Mouse (Mus musculus) gastrocnemius, postnatal 36 days (tissue): ENCODE results near the gene Vmn2r23. TPM values are rescaled to one million over a fixed set of nuclear protein-coding genes. Genes with fewer than 3 reads are reported as not detected.
"Not testable (repeated sequence)": the region's sequence is repeated elsewhere in the genome, so short reads cannot be mapped to it uniquely, and the experiment has no call there.

Source experiments
- DNase-seq, 2 experiments: peaks; one replicate each; pipeline ENCODE4 v3.0.0; 2022
- intact Hi-C: fragments of 180-260 bp; cut with DNase I; formaldehyde crosslinking; loops from one replicate; pipeline ENCODE4 v1.15.1; 2025
- long read RNA-seq, 2 experiments: library from polyadenylated mRNA; stranded (forward); transcript quantifications; one replicate each; pipeline ENCODE4 v2.0.0; 2021
- total RNA-seq, 2 experiments: library from RNA; stranded (reverse); gene quantifications; 2 replicates each; pipeline ENCODE4 v1.2.3; 2021

The Vmn2r23 gene
- total RNA-seq = not detected
- long read RNA-seq, experiment 1 = 0 reads
- long read RNA-seq, experiment 2 = 0 reads

DNA sequence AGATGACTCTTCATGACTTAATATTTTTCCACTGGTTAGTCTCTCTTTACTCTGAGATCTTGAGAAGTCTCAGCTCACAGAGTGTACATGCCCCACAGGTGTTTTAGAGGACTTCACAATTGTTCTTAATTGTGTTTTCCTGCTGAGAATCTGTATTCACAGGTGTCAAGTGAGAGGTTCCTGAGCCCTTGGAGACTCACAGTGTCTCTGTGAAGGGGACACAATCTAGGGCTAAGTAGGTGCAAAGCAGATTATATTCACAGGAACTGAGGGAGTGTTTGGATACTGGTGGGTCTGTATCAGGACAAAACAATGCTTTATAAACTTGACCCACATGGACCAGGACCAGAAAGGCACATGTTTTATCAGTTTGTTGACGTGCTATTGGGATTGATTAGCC lies at the start of gene Vmn2r23:
Gene Vmn2r23 (plus strand): TSS at position 301 of the 400 bp plus-strand sequence.
- intact Hi-C loops = no loop called here
- no peak for DNase-seq

DNA sequence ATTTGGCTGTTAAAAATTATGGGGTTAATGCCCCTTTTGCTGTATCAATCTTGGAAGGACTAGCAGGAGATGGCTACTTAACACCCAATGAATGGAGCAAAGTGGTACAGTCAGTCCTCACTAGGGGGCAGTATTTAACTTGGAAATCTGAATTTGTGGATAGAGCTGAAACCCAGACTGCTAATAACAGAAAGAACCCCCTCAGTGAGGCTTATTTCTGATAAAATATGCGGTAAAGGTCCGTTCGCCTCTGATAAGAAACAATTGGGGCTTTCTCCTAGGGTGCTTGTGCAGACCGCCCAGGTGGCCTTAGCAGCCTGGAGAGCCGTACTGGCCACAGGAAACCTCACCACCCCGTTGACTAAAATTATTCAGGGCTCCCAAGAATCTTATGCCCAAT lies 45.4 kb upstream of the Vmn2r23 start:
- DNase-seq = no peak
- intact Hi-C loops = no loop called here

DNA sequence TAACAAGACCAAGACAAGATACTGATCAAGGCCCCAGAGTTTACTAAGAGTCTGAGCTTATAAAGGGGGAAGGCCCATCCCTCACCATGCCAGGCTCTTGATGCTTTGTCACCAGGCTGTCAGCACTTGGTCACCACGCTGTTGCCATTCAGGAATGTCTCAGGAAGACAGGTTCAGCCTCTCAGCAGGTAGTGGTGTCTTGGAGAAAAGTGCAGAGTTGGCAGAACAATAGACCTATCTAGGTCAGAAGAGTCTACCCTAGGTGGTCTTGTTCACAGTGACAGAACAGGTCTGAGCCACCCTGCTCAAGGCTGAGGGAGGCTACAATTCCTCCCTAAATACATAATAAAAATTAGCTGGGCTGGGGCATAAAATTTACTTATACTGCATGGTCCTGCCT lies 5.8 kb upstream of the Vmn2r23 start:
- intact Hi-C loops, DNase-seq: not testable (repeated sequence)

DNA sequence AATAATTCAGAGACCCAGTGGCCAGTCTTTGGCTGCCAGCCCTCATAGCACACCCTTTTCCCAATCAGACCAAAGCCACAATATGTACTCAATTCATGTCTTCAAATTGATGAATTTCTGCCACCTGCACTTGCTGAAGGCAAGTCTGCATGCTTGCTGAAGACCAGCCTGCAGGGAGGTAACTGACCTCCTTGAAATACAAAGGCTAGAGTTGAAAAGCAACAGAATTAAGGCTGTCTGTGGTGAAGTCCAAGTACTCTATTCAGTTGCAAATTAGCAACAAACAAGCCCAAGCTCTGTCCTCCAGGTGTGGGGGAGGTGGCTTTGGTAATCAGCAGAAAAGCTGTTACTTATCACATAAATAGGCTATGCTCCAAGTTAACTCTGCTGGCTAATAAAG lies 5.3 kb upstream of the Vmn2r23 start:
- intact Hi-C loops = no loop called here
- DNase-seq = no peak

DNA sequence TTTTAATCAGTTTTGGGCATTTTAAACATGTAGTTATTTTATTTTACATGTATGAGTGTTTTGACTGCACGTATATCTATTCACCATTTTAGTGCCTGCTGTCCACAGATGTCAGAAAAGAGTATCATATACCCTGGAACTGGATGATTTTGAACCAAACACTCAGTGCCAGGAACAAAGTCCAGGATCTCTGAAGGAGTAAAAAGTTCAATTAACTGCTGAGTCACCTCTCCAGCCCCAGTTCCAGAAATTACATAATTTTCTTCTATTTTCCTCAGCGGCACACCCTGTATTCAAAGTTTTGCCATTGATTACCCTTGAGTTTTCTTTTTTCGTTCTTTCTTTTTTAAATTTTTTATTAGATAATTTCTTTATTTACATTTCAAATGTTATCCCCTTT lies 67.6 kb downstream of the Vmn2r23 start:
- no peak for DNase-seq
- intact Hi-C loops = no loop called here

DNA sequence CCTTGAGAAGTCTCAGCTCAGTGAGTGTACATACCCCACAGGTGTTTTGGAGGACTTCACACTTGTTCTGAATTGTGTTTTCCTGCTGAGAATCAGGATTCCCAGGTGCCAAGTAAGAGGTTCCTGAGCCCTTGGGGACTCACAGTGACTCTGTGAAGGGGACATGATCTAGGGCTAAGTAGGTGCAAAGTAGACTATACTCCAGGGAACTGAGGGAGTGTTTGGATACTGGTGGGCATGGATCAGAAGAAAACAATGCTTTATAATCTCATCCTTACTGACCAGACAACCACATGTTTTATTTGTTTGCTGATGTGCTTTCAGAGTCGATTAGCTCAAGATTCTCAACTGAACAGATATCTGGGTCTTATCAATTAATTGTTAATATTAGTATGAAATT lies 76.1 kb downstream of the Vmn2r23 start, which contains the start of gene Vmn2r24:
Gene Vmn2r24 (plus strand): TSS at position 301 of the 400 bp plus-strand sequence.
- DNase-seq = no peak
- intact Hi-C loops = no loop called here

DNA sequence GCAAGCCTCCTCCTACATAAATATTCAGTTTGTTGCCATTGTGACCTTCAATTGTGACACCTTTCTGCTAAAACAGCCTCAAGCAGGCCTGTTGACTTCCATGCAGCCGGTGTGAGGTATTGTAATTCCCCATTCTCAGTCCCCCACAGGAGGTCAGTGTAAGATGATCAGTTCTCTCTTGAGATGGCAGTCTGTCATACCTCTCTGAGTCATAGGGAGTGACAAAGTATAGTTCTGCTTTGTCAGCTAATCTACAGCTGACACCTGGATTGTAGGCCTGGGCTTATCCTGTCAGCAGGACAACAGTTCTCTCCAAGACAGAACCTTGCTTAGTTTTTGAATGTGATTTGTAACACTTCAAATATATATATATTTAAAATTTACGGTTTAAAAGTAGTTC lies 82.4 kb downstream of the Vmn2r23 start:
- no peak for DNase-seq
- intact Hi-C loops = no loop called here

DNA sequence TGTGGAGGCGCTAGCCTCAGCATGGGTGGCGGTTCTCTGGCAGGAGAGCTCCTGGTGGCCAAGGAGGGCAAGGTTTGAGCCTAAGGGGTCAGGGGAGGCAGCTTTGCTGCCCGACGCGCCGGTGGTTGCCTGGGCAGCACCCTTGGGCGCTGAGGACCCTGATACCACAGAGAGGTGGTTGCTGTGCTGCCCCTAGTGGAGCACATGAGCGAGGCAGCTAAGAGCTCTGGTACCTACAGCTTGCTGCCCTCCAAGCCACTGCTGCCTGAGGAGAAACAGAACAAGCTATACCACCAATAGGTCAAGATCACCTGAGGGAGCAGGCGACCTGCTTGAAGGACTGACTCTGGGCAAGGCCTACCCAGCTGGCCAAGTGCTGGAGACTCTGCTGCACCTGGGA lies 91.3 kb downstream of the Vmn2r23 start:
- no peak for DNase-seq
- intact Hi-C loops = no loop called here

Other genes starting within 250 kb of the Vmn2r23 start
- not detected for gene Vmn2r21, start 169.3 kb upstream of the Vmn2r23 start, total RNA-seq
- not detected for gene Vmn2r22, start 51.9 kb upstream of the Vmn2r23 start, total RNA-seq
- gene Vmn2r24, start 76.2 kb downstream of the Vmn2r23 start, total RNA-seq = not detected
- gene Vmn2r25, start 150.8 kb downstream of the Vmn2r23 start, total RNA-seq = not detected